Mouse (Mus musculus): ENCODE measurements at regions not wholly inside any gene's neighbourhood (a gene's known extent, or its start where the extent isn't known, plus 50 kb on each side); places are given as distances from the start of the nearest gene placed in this dataset.
A peak's percentile ranks its signal among the peaks of the same experiment; 100 is the strongest.

DNA sequence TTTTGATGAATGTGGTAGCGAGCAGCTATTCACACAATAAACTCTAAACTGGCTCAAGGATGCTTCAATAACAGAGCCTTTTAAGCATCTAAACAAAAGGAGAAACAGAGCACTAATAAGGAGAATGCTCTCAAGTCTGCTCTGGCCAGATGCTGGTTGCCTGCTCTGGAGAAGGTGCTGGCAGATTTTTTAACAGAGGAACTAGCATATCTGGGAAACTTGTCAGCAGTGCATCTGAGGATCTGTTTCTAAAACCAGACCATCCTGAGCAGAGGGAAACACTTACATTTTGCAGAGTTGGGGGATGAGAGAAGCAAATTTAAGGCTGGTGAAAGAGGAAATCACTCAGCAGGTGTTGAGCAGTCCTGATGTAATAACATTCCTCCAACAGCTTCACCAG is 2748.6 kb upstream of the Gm7489 start:
- H3K27ac ChIP-seq (ENCODE audit: insufficient read depth, low read length): no peak overlapping the region
- TF ChIP-seq CTCF (IDR thresholded peaks at IDR 0.05; ENCODE audit: borderline replicate concordance, insufficient read depth, low read length) (no peak), POLR2A (IDR thresholded peaks at IDR 0.05; ENCODE audit: low read depth, low read length) (no peak)
- no peaks in the 10 kb centered on the region for H3K4me1 ChIP-seq (ENCODE audit: control insufficient read depth, insufficient read depth, low read length)
- no peak overlapping the region for H3K4me3 ChIP-seq (ENCODE audit: insufficient read depth, low read length)

DNA sequence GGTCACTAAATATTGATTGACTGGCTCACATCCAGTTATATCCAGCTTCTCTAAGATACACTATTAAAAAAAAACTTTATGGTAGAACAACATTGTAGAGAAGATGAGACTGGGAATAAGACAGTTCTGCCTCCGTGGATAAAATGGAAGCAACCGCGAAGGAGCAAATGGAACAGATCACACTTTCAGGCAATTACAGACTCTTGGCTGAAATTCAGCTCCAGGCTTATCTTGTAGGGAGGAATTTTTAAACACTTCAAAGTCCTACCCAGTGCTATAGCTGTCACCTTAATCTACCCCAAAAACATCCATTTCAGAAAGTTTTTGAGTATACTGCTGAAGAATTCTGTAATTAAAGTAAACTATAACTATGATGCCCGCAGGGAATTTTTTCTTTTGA is 2745.2 kb upstream of the Gm7489 start:
- TF ChIP-seq CTCF (IDR thresholded peaks at IDR 0.05; ENCODE audit: borderline replicate concordance, insufficient read depth, low read length) (no peak), POLR2A (IDR thresholded peaks at IDR 0.05; ENCODE audit: low read depth, low read length) (no peak)
- H3K4me3 ChIP-seq (ENCODE audit: insufficient read depth, low read length): no peak overlapping the region
- no peaks in the 10 kb centered on the region for H3K4me1 ChIP-seq (ENCODE audit: control insufficient read depth, insufficient read depth, low read length)
- no peak overlapping the region for H3K27ac ChIP-seq (ENCODE audit: insufficient read depth, low read length)

DNA sequence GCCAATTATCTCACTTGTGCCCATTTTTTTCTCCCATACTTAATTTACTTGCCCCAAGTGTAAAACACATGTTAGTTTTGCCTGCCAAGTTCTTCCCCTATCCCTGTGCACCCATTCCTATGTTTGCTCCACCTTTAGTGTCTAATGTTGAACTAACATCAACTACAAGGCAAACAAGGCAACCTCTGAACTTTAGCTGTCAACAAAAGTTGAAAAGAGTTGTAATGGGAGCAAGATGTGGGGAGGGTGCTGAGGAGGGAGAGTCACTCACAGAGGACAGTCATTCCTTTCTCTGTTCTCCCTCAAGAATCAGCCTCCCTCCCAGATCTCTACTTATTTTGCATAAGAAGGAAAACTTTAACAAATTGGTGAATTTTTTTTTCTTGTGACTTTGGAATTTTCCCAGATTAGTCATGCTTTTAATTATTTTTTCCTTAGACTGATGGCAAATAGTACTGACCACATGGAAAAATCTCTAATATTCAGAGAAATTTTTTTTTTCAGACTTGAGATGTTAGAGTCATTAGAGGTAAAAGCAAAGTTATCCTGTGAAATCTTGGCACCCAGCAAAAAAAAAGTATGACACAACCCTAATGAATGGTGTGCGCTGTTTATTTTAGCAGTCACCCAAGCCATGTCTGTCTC is 2710.6 kb upstream of the Gm7489 start:
- H3K4me1 ChIP-seq (ENCODE audit: control insufficient read depth, insufficient read depth, low read length): peaks cover 3% of the 10 kb centered on the region; the same call in 1 of the 2 replicates
- TF ChIP-seq POLR2A (IDR thresholded peaks at IDR 0.05; ENCODE audit: low read depth, low read length): no peak
- TF ChIP-seq CTCF (IDR thresholded peaks at IDR 0.05; ENCODE audit: borderline replicate concordance, insufficient read depth, low read length): no peak
- peak overlapping the region; percentile 78 for H3K27ac ChIP-seq (ENCODE audit: insufficient read depth, low read length)
- H3K4me3 ChIP-seq (ENCODE audit: insufficient read depth, low read length): no peak overlapping the region

DNA sequence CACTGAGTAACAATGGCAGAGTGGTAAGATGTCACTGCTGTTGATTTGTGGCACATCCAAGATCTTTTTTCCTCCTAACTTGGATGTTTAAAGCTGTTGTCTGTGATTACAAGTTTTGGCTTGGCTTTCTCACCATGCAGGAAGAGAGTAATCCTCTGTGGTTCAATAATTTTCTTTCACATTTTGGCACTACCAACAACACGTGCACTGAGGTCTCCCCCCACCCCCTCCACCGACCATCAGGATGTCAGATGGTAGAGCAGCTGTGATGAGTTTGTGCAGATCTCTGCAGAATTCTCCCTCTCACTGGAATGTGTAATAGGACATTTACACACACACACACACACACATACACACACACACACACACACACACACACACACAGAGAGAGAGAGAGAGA is 2708.2 kb upstream of the Gm7489 start:
- no peak overlapping the region for H3K27ac ChIP-seq (ENCODE audit: insufficient read depth, low read length)
- peaks cover 3% of the 10 kb centered on the region; the same call in 1 of the 2 replicates for H3K4me1 ChIP-seq (ENCODE audit: control insufficient read depth, insufficient read depth, low read length)
- H3K4me3 ChIP-seq (ENCODE audit: insufficient read depth, low read length): no peak overlapping the region
- TF ChIP-seq POLR2A (IDR thresholded peaks at IDR 0.05; ENCODE audit: low read depth, low read length): no peak
- no peak for TF ChIP-seq CTCF (IDR thresholded peaks at IDR 0.05; ENCODE audit: borderline replicate concordance, insufficient read depth, low read length)

DNA sequence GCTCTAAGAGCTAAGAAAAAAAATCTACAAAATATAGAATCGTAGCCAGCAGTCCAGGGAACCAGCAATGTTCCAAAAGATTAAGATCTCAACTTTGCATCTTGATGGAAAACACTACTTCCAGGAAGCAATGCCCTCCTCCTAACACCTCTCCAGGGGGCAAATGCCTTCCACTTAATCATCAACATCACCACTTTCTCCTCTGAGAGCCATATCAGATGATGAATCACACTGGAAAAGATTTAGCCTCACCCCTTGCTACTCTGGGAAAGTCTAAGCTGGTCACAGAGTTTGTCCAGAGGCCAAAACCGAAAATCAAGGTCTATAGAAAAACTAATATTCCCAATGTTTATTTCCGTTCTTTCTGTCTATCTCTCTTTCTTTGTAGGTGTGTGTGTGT is 2695.6 kb upstream of the Gm7489 start:
- no peak for TF ChIP-seq CTCF (IDR thresholded peaks at IDR 0.05; ENCODE audit: borderline replicate concordance, insufficient read depth, low read length)
- no peak for TF ChIP-seq POLR2A (IDR thresholded peaks at IDR 0.05; ENCODE audit: low read depth, low read length)
- no peak overlapping the region for H3K27ac ChIP-seq (ENCODE audit: insufficient read depth, low read length)
- H3K4me3 ChIP-seq (ENCODE audit: insufficient read depth, low read length): no peak overlapping the region
- no peaks in the 10 kb centered on the region for H3K4me1 ChIP-seq (ENCODE audit: control insufficient read depth, insufficient read depth, low read length)

DNA sequence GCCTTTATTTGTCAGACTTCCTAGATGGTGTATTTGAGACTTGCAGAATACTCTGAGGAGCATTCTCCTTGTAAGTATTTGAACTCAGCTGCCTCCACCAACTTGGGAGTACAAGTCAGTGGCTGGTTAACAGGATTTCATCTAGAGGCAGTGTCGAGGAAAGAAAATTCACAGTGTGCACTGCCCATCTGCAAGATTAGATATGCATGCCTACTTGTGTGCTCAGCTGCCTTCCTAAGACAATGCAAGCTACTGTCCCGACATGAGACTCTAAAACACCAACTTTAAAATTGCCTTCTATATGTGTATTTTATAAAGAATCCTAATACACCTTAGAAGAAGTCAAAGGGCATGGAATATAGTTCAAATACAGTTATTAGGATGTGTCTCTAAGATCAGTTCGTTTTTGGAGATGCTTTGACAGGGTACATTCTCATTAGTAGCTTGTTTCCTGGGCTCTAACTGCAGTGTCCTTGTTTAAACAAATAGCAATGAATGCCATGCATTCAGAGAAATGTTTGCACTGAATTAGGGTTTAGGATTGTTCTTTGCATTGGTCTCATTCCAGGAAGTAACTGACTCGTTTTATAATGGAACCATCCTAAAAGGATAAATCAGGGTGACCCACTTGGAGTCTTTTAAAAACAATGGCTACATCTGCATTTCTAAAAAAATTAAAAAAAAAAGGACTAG is 2687.1 kb upstream of the Gm7489 start:
- Histone ChIP-seq H3K4me3 (ENCODE audit: insufficient read depth, low read length) (no peak overlapping the region), H3K27ac (ENCODE audit: insufficient read depth, low read length) (no peak overlapping the region), H3K4me1 (ENCODE audit: control insufficient read depth, insufficient read depth, low read length) (no peaks in the 10 kb centered on the region)
- TF ChIP-seq CTCF (IDR thresholded peaks at IDR 0.05; ENCODE audit: borderline replicate concordance, insufficient read depth, low read length) (no peak), POLR2A (IDR thresholded peaks at IDR 0.05; ENCODE audit: low read depth, low read length) (no peak)

DNA sequence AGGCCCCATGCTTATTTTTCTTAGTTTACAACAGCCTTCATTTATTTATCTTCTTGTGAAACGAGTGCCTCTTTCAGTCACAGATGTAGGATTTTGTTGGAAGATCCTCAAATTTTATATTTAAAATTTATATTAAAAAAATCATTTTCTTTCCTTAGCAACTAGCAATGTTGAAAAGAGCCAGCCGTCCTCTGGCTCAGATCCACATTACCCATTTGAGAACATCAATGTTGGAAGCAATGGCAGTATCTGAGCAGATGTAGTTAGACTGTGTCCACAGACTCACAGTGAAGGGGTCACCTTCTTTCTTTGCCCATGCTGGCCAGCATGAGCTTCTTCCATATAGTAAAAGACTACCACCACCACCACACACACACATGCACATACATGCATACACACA is 2681.4 kb upstream of the Gm7489 start:
- TF ChIP-seq CTCF (IDR thresholded peaks at IDR 0.05; ENCODE audit: borderline replicate concordance, insufficient read depth, low read length): no peak
- no peak for TF ChIP-seq POLR2A (IDR thresholded peaks at IDR 0.05; ENCODE audit: low read depth, low read length)
- H3K4me3 ChIP-seq (ENCODE audit: insufficient read depth, low read length): no peak overlapping the region
- no peak overlapping the region for H3K27ac ChIP-seq (ENCODE audit: insufficient read depth, low read length)
- no peaks in the 10 kb centered on the region for H3K4me1 ChIP-seq (ENCODE audit: control insufficient read depth, insufficient read depth, low read length)

DNA sequence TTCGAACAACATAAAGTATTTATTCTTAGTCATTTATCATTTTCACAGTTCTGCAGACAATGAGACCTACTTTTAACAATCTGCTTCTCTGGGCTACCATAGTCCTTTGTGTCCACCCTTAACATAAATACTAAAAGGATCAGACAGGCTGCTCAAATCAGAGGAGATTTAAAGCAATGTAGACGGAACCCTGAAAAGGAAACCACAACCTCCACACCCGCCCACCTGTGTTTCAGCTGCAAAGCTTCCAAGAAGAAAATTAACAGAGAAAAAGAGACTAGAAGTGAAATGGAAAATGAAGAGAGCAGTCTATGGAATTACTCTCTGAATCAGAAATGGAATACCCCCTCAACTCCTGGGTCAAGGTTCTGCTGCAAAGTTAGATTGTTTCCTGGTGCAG is 2678.7 kb upstream of the Gm7489 start:
- no peak for TF ChIP-seq POLR2A (IDR thresholded peaks at IDR 0.05; ENCODE audit: low read depth, low read length)
- no peak for TF ChIP-seq CTCF (IDR thresholded peaks at IDR 0.05; ENCODE audit: borderline replicate concordance, insufficient read depth, low read length)
- Histone ChIP-seq H3K4me1 (ENCODE audit: control insufficient read depth, insufficient read depth, low read length) (no peaks in the 10 kb centered on the region), H3K27ac (ENCODE audit: insufficient read depth, low read length) (no peak overlapping the region), H3K4me3 (ENCODE audit: insufficient read depth, low read length) (no peak overlapping the region)

DNA sequence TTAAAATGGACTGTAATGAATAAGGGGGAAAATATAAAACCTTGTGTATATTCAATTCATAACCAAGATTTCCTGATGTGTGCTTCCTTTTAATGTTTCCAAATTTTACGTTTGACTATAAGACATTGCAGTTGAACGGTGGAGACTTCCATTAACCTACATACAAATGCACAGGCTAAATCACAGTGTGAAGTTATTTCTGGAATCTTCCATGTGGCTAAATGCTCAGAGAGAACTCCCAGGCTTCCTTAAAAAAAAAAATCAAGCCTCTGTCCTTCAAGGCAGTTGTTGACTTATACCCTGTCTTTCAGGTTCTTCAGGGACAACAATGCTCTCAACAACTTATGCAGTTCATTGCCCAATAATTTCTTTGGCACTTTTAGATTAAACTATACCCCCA is 2677.9 kb upstream of the Gm7489 start:
- H3K4me3 ChIP-seq (ENCODE audit: insufficient read depth, low read length): no peak overlapping the region
- no peaks in the 10 kb centered on the region for H3K4me1 ChIP-seq (ENCODE audit: control insufficient read depth, insufficient read depth, low read length)
- H3K27ac ChIP-seq (ENCODE audit: insufficient read depth, low read length): no peak overlapping the region
- no peak for TF ChIP-seq POLR2A (IDR thresholded peaks at IDR 0.05; ENCODE audit: low read depth, low read length)
- TF ChIP-seq CTCF (IDR thresholded peaks at IDR 0.05; ENCODE audit: borderline replicate concordance, insufficient read depth, low read length): no peak

DNA sequence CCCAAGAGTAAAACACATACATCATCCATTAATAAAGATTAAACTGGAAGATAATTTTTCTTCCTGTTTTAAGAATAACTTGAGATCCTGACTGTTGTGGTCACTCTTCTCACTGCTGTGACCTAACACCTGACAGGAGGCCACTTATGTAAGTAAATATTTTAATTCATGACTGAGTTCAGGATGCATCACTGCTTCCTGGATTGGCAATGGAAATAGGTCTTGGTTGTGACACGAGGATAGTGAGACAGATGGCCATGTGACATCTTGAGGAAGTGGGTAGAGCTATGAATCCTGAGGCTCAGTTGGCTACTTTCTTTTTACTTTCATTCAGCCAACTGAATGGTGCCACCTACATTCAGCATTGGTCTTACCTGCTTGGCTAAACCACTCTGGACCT is 2649.8 kb upstream of the Gm7489 start:
- TF ChIP-seq POLR2A (IDR thresholded peaks at IDR 0.05; ENCODE audit: low read depth, low read length) (no peak), CTCF (IDR thresholded peaks at IDR 0.05; ENCODE audit: borderline replicate concordance, insufficient read depth, low read length) (no peak)

More for the DNA sequence above, 2649.8 kb upstream of the Gm7489 start:
- Histone ChIP-seq H3K4me3 (ENCODE audit: insufficient read depth, low read length) (no peak overlapping the region), H3K27ac (ENCODE audit: insufficient read depth, low read length) (no peak overlapping the region), H3K4me1 (ENCODE audit: control insufficient read depth, insufficient read depth, low read length) (no peaks in the 10 kb centered on the region)

All from embryonic fibroblast, embryonic 13.5 days (primary cell).